Mouse (Mus musculus): ENCODE measurements at regions not wholly inside any gene's neighbourhood (a gene's known extent, or its start where the extent isn't known, plus 50 kb on each side); places are given as distances from the start of the nearest gene placed in this dataset.

GRCm38 (mm10) chr2:169360272-169360671 is 227.3 kb downstream of the Gm11011 start:
- peak in 1 of 2 experiments; percentile 3 for DNase-seq (ENCODE audit: low spot score in 2 of 2)

GRCm38 (mm10) chr2:169357400-169357799 is 230.1 kb downstream of the Gm11011 start:
- DNase-seq (ENCODE audit: low spot score in 2 of 2), result no peak

- DNase-seq (ENCODE audit: low spot score in 2 of 2), result no peak
These were observed 236.0 kb downstream of the Gm11011 start for GRCm38 (mm10) chr2:169351547-169351946.

GRCm38 (mm10) chr2:169346107-169346506 is 241.4 kb downstream of the Gm11011 start:
- no peak for DNase-seq (ENCODE audit: low spot score in 2 of 2)

GRCm38 (mm10) chr2:169319521-169319920 is 268.0 kb downstream of the Gm11011 start:
- DNase-seq (ENCODE audit: low spot score in 2 of 2), result peak; percentile 46 to 75

GRCm38 (mm10) chr2:169314396-169314930 is 273.1 kb downstream of the Gm11011 start:
- no peak for DNase-seq (ENCODE audit: low spot score in 2 of 2)

- DNase-seq (ENCODE audit: low spot score in 2 of 2), result no peak
These were observed 275.7 kb downstream of the Gm11011 start for GRCm38 (mm10) chr2:169311821-169312220.

- no peak for DNase-seq (ENCODE audit: low spot score in 2 of 2)
These were observed 276.2 kb downstream of the Gm11011 start for GRCm38 (mm10) chr2:169311356-169311755.

GRCm38 (mm10) chr2:169304360-169304759 is 283.2 kb downstream of the Gm11011 start:
- no peak for DNase-seq (ENCODE audit: low spot score in 2 of 2)

- no peak for DNase-seq (ENCODE audit: low spot score in 2 of 2)
These were observed 286.6 kb downstream of the Gm11011 start for GRCm38 (mm10) chr2:169300966-169301365.

- peak; percentile 21 to 32 for DNase-seq (ENCODE audit: low spot score in 2 of 2)
These were observed 287.1 kb downstream of the Gm11011 start for GRCm38 (mm10) chr2:169300411-169300810.

GRCm38 (mm10) chr2:169297841-169298627 is 289.5 kb downstream of the Gm11011 start:
- no peak for DNase-seq (ENCODE audit: low spot score in 2 of 2)

- DNase-seq (ENCODE audit: low spot score in 2 of 2), result no peak
These were observed 290.3 kb downstream of the Gm11011 start for GRCm38 (mm10) chr2:169297226-169297625.

- DNase-seq (ENCODE audit: low spot score in 2 of 2), result no peak
These were observed 294.2 kb downstream of the Gm11011 start for GRCm38 (mm10) chr2:169293351-169293750.

GRCm38 (mm10) chr2:169288891-169289605 is 298.5 kb downstream of the Gm11011 start:
- no peak for DNase-seq (ENCODE audit: low spot score in 2 of 2)

GRCm38 (mm10) chr2:169286701-169287100 is 300.8 kb downstream of the Gm11011 start:
- no peak for DNase-seq (ENCODE audit: low spot score in 2 of 2)

GRCm38 (mm10) chr2:169282508-169283117 is 304.9 kb downstream of the Gm11011 start:
- no peak for DNase-seq (ENCODE audit: low spot score in 2 of 2)

GRCm38 (mm10) chr2:169275371-169275770 is 312.2 kb downstream of the Gm11011 start:
- DNase-seq (ENCODE audit: low spot score in 2 of 2), result no peak

GRCm38 (mm10) chr2:169274101-169274500 is 313.4 kb downstream of the Gm11011 start:
- DNase-seq (ENCODE audit: low spot score in 2 of 2), result no peak

GRCm38 (mm10) chr2:169272622-169273021 is 314.9 kb downstream of the Gm11011 start:
- DNase-seq (ENCODE audit: low spot score in 2 of 2), result no peak

- DNase-seq (ENCODE audit: low spot score in 2 of 2), result no peak
These were observed 315.5 kb downstream of the Gm11011 start for GRCm38 (mm10) chr2:169272018-169272417.

- peak; percentile 48 to 53 for DNase-seq (ENCODE audit: low spot score in 2 of 2)
These were observed 305.2 kb upstream of the Zfp64 start for GRCm38 (mm10) chr2:169260636-169261035.

Measured in left cerebral cortex, adult 18-20 months (tissue).